Mouse (Mus musculus) embryonic facial prominence, embryonic 14.5 days (tissue): ENCODE results near the gene Thrb. TPM values are rescaled to one million over a fixed set of nuclear protein-coding genes. Genes with fewer than 3 reads are reported as not detected.
"Not testable (repeated sequence)": the region's sequence is repeated elsewhere in the genome, so short reads cannot be mapped to it uniquely, and the experiment has no call there.

ENCODE experiments used
- ATAC-seq: fragments of 200-750 bp; cut with Nextera tagmentation; 2 replicates; pipeline ENCODE4 v1.8.0; 2017; ENCODE audit warnings: low read depth, moderate number of reproducible peaks, moderate TSS enrichment
- DNase-seq: peaks from one replicate; pipeline ENCODE4 v3.0.0-alpha.2; 2015; ENCODE audit warnings: low spot score
- H3K27ac ChIP-seq: fragments of 300-500 bp; sonication (generic); replicated peaks from 2 replicates; pipeline ENCODE4 v1.5.1; 2014; ENCODE audit warnings: low read depth, mild to moderate bottlenecking, low read length, moderate library complexity
- H3K27me3 ChIP-seq: fragments of 300-500 bp; sonication (generic); replicated peaks from 2 replicates; pipeline ENCODE4 v1.6.1; 2014; ENCODE audit warnings: low read length; ENCODE audit not compliant: control insufficient read depth, insufficient read depth
- H3K36me3 ChIP-seq: fragments of 300-500 bp; sonication (generic); 2 replicates; pipeline ENCODE4 v1.6.1; 2014; ENCODE audit warnings: low read length, mixed read lengths; ENCODE audit not compliant: control insufficient read depth, insufficient read depth
- H3K4me1 ChIP-seq: fragments of 300-500 bp; sonication (generic); 2 replicates; pipeline ENCODE4 v1.6.1; 2014; ENCODE audit warnings: antibody characterized with exemption, low read length; ENCODE audit not compliant: control insufficient read depth, insufficient read depth
- H3K4me2 ChIP-seq: fragments of 300-500 bp; sonication (generic); 2 replicates; pipeline ENCODE4 v1.6.1; 2014; ENCODE audit warnings: low read depth, mild to moderate bottlenecking, low read length, moderate library complexity, mixed read lengths
- H3K4me3 ChIP-seq: fragments of 300-500 bp; sonication (generic); 2 replicates; pipeline ENCODE4 v1.5.1; 2014; ENCODE audit warnings: low read depth, mild to moderate bottlenecking, low read length
- H3K9ac ChIP-seq: fragments of 300-500 bp; sonication (generic); 2 replicates; pipeline ENCODE4 v1.6.1; 2014; ENCODE audit warnings: low read depth, mild to moderate bottlenecking, low read length, moderate library complexity, mixed read lengths
- H3K9me3 ChIP-seq: fragments of 300-500 bp; sonication (generic); 2 replicates; pipeline ENCODE4 v1.6.1; 2016; ENCODE audit warnings: low read length; ENCODE audit not compliant: control insufficient read depth
- WGBS: fragments of 180-500 bp; shearing (Covaris S2); extraction: QIAGEN DNeasy Blood & Tissue Kit; methylation state at CpG from one replicate; pipeline ENCODE4 v1.1.7; 2014; 5-methylcytosine and 5-hydroxymethylcytosine counted together
- polyA plus RNA-seq: library from polyadenylated mRNA; unstranded; fragments of >200 nt; fragmentation: Nextera tagmentation; extraction: Ambion mirVana; gene quantifications from 2 replicates; pipeline ENCODE4 v1.2.1, GENCODE M21; 2014

The Thrb gene
- polyA plus RNA-seq, 1 experiment from 2014 or later = 3.3 TPM

DNA sequence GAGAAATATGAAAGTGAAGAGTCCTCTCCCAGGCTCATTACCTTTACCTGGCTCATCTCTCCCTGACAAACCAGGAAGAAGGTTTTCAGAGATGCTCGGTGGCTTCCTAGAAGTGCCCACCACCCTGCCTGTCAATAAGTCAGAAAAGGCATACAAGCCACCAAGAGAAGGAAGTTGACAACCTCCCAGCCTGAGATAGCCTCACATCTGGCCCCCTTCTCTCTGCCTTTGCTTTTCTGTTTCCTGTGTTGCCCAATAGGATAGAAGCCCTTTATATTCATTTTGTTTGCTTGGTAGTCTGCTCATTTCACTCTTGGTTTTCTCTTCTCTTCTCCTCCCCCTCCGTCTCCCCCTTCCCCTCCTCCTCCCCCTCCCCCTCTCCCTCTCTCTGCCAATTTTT is 273.4 kb downstream of the Thrb start:
- Histone ChIP-seq H3K4me3 (no peak overlapping the region), H3K27me3 (no peaks in the 10 kb centered on the region), H3K27ac (no peak overlapping the region), H3K9ac (no peak overlapping the region), H3K36me3 (no peaks in the 10 kb centered on the region), H3K4me1 (no peaks in the 10 kb centered on the region), H3K9me3 (no peaks in the 10 kb centered on the region), H3K4me2 (no peak overlapping the region)
- DNase-seq = no peak
- no peak for ATAC-seq
- WGBS = 77% methylated on average over 2 of the region's 2 CpGs

DNA sequence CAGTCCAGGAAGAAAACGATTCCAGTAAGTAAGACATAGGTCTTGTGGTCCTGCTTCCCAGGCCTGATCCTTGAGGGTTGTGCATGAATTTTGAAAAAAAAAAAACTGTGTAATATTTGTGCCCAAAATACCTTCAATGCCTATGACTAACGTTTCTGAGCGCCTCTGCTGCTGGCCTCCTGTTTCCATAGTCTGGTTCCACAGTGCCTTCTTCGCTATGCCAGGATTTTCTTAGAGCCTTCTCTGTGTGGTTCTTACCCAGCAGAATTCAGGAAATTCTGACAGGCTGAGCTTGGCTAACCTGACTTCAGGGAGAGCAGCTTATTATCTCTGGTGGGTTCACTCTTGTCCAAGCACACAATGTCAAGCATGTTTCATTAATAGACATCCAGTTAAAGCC is 274.7 kb downstream of the Thrb start:
- not testable (repeated sequence) for ATAC-seq, H3K4me2 ChIP-seq, H3K27ac ChIP-seq, DNase-seq, H3K9me3 ChIP-seq, H3K9ac ChIP-seq, H3K36me3 ChIP-seq, H3K4me1 ChIP-seq, H3K4me3 ChIP-seq, H3K27me3 ChIP-seq
- 85% methylated on average over 4 of the region's 4 CpGs for WGBS

GRCm38 (mm10) chr14:17954038-17954437 is 294.0 kb downstream of the Thrb start:
- Histone ChIP-seq H3K27ac (no peak overlapping the region), H3K4me1 (no peaks in the 10 kb centered on the region), H3K4me3 (no peak overlapping the region), H3K9me3 (no peaks in the 10 kb centered on the region), H3K36me3 (no peaks in the 10 kb centered on the region), H3K4me2 (no peak overlapping the region), H3K9ac (no peak overlapping the region), H3K27me3 (no peaks in the 10 kb centered on the region)
- ATAC-seq = no peak
- 75% methylated on average over 2 of the region's 2 CpGs for WGBS
- no peak for DNase-seq

DNA sequence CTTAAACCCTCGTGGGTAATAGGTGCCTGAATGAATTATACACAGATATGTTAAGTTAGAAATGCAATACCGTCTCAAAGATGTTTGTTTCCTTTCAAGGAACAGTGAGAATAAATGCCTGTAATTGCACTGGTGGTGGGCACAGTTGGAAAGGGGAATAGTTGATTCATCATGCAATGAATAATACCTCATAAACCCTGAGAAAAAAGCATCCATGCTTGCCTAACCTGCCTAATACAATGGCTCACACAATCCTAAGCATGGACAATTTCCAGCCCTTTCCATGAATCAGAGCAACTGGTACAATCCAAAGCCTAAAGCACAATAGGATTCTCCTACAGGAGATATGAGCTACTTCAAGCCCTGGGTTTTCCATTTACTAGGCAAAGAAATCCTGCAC is 299.8 kb downstream of the Thrb start:
- no peak overlapping the region for H3K27ac ChIP-seq
- no peak overlapping the region for H3K4me2 ChIP-seq
- no peaks in the 10 kb centered on the region for H3K27me3 ChIP-seq
- H3K9ac ChIP-seq = no peak overlapping the region
- H3K36me3 ChIP-seq = no peaks in the 10 kb centered on the region
- no peak for ATAC-seq
- H3K9me3 ChIP-seq = no peaks in the 10 kb centered on the region
- H3K4me3 ChIP-seq = no peak overlapping the region
- H3K4me1 ChIP-seq = no peaks in the 10 kb centered on the region
- no peak for DNase-seq
- 33% methylated on average over 2 of the region's 2 CpGs for WGBS

GRCm38 (mm10) chr14:17967117-17967726 is 307.2 kb downstream of the Thrb start:
- DNase-seq (peak; percentile 67), ATAC-seq (no peak)
- H3K4me2 ChIP-seq = no peak overlapping the region
- no peaks in the 10 kb centered on the region for H3K4me1 ChIP-seq
- no peaks in the 10 kb centered on the region for H3K27me3 ChIP-seq
- H3K9me3 ChIP-seq = no peaks in the 10 kb centered on the region
- WGBS = 30% methylated on average over 5 of the region's 5 CpGs
- H3K4me3 ChIP-seq = no peak overlapping the region
- H3K9ac ChIP-seq = no peak overlapping the region
- no peak overlapping the region for H3K27ac ChIP-seq
- no peaks in the 10 kb centered on the region for H3K36me3 ChIP-seq

- Histone ChIP-seq H3K9me3 (no peaks in the 10 kb centered on the region), H3K9ac (no peak overlapping the region), H3K4me3 (no peak overlapping the region), H3K4me2 (no peak overlapping the region), H3K27me3 (no peaks in the 10 kb centered on the region), H3K36me3 (no peaks in the 10 kb centered on the region), H3K27ac (no peak overlapping the region), H3K4me1 (no peaks in the 10 kb centered on the region)
- 77% methylated on average over 4 of the region's 4 CpGs for WGBS
- ATAC-seq (no peak), DNase-seq (no peak)
These were observed 312.1 kb downstream of the Thrb start for GRCm38 (mm10) chr14:17972132-17972531.

DNA sequence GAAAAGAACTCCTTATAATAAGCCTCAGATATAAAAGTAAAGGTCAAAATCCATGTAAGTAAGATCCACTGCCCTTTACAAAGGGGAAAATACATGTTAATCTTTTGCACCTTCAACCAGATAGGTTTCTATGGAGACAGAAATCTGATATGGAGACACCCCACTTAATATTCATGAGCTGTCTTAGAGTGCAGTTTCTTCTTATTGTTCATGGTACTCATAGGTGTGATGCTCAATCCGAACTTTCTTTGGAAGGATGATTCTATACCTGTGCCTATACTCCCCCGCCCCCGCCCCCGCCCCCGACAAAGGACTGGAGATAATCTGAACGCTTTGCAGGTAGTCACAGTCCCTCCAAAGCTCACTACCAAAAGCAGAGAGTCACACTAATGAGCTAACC is 312.6 kb downstream of the Thrb start:
- ATAC-seq = no peak
- Histone ChIP-seq H3K4me2 (no peak overlapping the region), H3K9me3 (no peaks in the 10 kb centered on the region), H3K36me3 (no peaks in the 10 kb centered on the region), H3K9ac (no peak overlapping the region), H3K4me1 (no peaks in the 10 kb centered on the region), H3K27me3 (no peaks in the 10 kb centered on the region), H3K4me3 (no peak overlapping the region), H3K27ac (no peak overlapping the region)
- WGBS = 84% methylated on average over 6 of the region's 6 CpGs
- no peak for DNase-seq

- 58% methylated on average over 1 of the region's 1 CpGs for WGBS
- Histone ChIP-seq H3K9me3 (no peaks in the 10 kb centered on the region), H3K9ac (no peak overlapping the region), H3K27me3 (no peaks in the 10 kb centered on the region), H3K27ac (no peak overlapping the region), H3K4me2 (no peak overlapping the region), H3K36me3 (no peaks in the 10 kb centered on the region), H3K4me3 (no peak overlapping the region), H3K4me1 (no peaks in the 10 kb centered on the region)
- DNase-seq (no peak), ATAC-seq (no peak)
These were observed 315.7 kb downstream of the Thrb start for GRCm38 (mm10) chr14:17975786-17976185.

DNA sequence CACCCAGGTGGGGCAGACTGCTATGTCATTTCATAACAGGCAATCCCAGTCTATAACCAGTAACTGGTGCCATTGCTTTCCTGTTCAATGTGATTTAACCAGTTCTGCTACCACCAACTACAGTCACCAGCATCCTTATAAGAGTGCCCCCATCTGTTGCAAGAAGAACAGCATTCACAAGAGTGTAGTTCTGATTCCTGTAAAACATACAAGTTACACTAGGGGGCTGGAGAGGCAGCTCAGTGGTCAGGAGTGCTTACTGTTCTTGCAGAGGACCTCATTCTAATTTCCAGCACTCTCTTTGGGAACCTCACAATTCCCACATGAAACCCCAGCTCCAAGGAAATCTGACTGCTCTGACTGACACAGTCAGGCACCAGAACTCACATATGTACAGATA is 318.2 kb downstream of the Thrb start:
- no peak for DNase-seq
- Histone ChIP-seq H3K4me1 (no peaks in the 10 kb centered on the region), H3K36me3 (no peaks in the 10 kb centered on the region), H3K4me2 (no peak overlapping the region), H3K27ac (no peak overlapping the region), H3K27me3 (no peaks in the 10 kb centered on the region), H3K4me3 (no peak overlapping the region), H3K9me3 (no peaks in the 10 kb centered on the region), H3K9ac (no peak overlapping the region)
- no peak for ATAC-seq
